Mouse (Mus musculus) induced T-regulatory cell, adult 2 months (primary cell): ENCODE measurements around the gene Rpl36a.
A peak's percentile ranks its signal among the peaks of the same experiment; 100 is the strongest.

Experiments used
- DNase-seq: peaks from one replicate; pipeline ENCODE4 v3.0.0-alpha.2; 2012; ENCODE audit warnings: low read depth

Gene Rpl36a

GRCm38 (mm10) chrX:134585103-134586002, at the start of gene Rpl36a:
TSS of gene Rpl36a (plus strand) at chrX:134585654.
- peak; percentile 93 for DNase-seq

GRCm38 (mm10) chrX:134539795-134540194, 45.7 kb upstream of the Rpl36a start:
- DNase-seq = peak; percentile 68

- peak; percentile 55 for DNase-seq
Observed at GRCm38 (mm10) chrX:134540414-134541135, 44.9 kb upstream of the Rpl36a start.

- DNase-seq = peak; percentile 81
Observed at GRCm38 (mm10) chrX:134541145-134541954, 44.1 kb upstream of the Rpl36a start, which contains the start of gene Timm8a1. TSS of gene Timm8a1 (minus strand) at chrX:134541865.

GRCm38 (mm10) chrX:134541955-134542308, 43.5 kb upstream of the Rpl36a start:
- DNase-seq = no peak

GRCm38 (mm10) chrX:134547330-134547729, 38.1 kb upstream of the Rpl36a start:
- DNase-seq = no peak

- peak; percentile 74 for DNase-seq
Observed at GRCm38 (mm10) chrX:134550903-134551302, 34.6 kb upstream of the Rpl36a start.

- no peak for DNase-seq
Observed at GRCm38 (mm10) chrX:134553326-134553725, 32.1 kb upstream of the Rpl36a start.

GRCm38 (mm10) chrX:134554425-134554824, 31.0 kb upstream of the Rpl36a start:
- no peak for DNase-seq

- DNase-seq = no peak
Observed at GRCm38 (mm10) chrX:134564326-134564725, 21.1 kb upstream of the Rpl36a start.

- DNase-seq = no peak
Observed at GRCm38 (mm10) chrX:134566536-134567222, 18.8 kb upstream of the Rpl36a start.

GRCm38 (mm10) chrX:134577896-134578295, 7.6 kb upstream of the Rpl36a start:
- no peak for DNase-seq

- DNase-seq = no peak
Observed at GRCm38 (mm10) chrX:134580528-134581305, 4.7 kb upstream of the Rpl36a start.

- DNase-seq = no peak
Observed at GRCm38 (mm10) chrX:134582270-134582669, 3.2 kb upstream of the Rpl36a start.

- DNase-seq = no peak
Observed at GRCm38 (mm10) chrX:134582888-134583669, 2.4 kb upstream of the Rpl36a start, which contains the start of gene Btk. TSS of gene Btk (minus strand) at chrX:134583570.

- no peak for DNase-seq
Observed at GRCm38 (mm10) chrX:134586447-134586846, 993 bp downstream of the Rpl36a start.

- DNase-seq = no peak
Observed at GRCm38 (mm10) chrX:134588261-134588660, 2.8 kb downstream of the Rpl36a start.

- no peak for DNase-seq
Observed at GRCm38 (mm10) chrX:134588997-134589396, 3.5 kb downstream of the Rpl36a start.

- DNase-seq = no peak
Observed at GRCm38 (mm10) chrX:134589836-134590235, 4.4 kb downstream of the Rpl36a start.
